Mouse (Mus musculus) thymus, adult 2 months (tissue): Measurements from ENCODE around the gene 4930590J08Rik.

Source experiments
- CTCF ChIP-seq: fragments of 200-500 bp; IDR thresholded peaks from 2 replicates; pipeline ENCODE4 v1.5.1; 2012; ENCODE audit warnings: mild to moderate bottlenecking, control low read depth, low read length, moderate library complexity, borderline replicate concordance; ENCODE audit not compliant: control insufficient read depth, poor library complexity, insufficient read depth; ENCODE audit errors: extremely low read depth
- POLR2A ChIP-seq: fragments of 200-500 bp; IDR thresholded peaks from 2 replicates; pipeline ENCODE4 v1.6.1; 2012; ENCODE audit warnings: mild to moderate bottlenecking, low read length, control low read depth, moderate library complexity; ENCODE audit not compliant: control insufficient read depth, poor library complexity, insufficient read depth; ENCODE audit errors: extremely low read depth

DNA sequence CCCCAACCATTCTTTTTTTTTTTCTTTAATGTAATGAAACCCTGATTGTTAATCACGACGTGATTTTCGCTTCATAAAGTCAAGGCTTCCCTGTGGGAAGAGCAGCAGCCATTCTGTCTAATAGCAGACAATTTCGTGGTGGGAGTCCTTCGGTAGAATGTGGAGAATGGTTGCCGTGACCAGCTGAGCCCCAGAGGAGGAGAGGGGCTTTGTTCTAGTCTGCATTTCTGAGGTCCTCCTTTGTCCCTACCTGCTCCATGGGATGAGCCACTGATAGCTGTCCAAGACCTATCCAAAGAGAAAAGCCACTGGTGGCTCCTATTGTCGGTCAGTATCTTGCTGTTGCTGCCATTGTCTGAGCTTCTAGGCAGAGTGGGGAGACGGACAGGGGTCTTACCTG lies 93.5 kb downstream of the 4930590J08Rik start:
- TF ChIP-seq CTCF, result no peak
- no peak for TF ChIP-seq POLR2A
